Mouse (Mus musculus) regulatory T cell (primary cell): ENCODE measurements around the gene Car5a.

Source experiments
- in situ Hi-C: fragments of 300-600 bp; cut with MboI, MseI; formaldehyde crosslinking; loops from one replicate; pipeline ENCODE4 v1.15.1; 2025; ENCODE audit warnings: high pct_unique_total_duplicates

The Car5a gene

GRCm38 (mm10) chr8:121887547-121887946 lies 57.2 kb downstream of the Car5a start:
- in situ Hi-C loops = no loop called here

DNA sequence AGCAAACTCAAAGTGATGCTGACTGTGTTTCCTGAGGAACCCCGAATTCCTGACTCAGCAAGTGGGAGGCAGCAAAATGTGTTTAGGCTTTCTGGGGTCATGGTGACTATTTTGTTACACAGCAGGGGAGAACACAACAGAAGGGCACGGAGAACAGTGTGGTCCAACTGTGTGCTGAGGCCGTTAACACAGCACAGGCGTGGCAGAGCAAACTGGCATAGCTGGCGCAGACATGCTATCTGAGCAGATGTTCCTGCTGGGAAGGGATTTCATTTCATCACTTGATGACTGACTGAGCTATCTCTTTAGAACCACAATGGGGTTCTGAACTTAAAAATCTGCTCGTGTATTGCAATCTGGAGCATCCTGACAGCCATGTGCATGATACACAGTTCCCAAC lies 59.3 kb downstream of the Car5a start:
- in situ Hi-C loops = no loop called here

DNA sequence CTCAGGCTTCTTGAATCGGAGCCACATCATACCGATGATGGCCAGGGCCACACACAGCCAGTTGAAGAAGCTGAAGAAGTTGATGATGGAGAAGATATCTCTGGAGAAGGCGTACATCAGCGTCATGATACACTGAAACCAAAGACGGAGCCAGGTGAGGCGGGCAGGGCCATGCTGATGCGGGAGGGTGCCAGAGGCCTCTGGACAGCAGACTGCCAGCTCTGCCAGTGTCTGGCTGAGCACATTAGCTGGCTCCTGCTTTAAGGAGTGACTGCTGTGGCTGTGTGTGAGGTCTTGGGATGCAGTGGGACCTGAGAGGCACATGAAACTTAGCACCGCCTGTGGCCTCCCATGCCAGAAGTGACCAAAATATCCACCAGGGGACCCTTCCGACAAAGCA lies 59.7 kb downstream of the Car5a start:
- in situ Hi-C loops = no loop called here

DNA sequence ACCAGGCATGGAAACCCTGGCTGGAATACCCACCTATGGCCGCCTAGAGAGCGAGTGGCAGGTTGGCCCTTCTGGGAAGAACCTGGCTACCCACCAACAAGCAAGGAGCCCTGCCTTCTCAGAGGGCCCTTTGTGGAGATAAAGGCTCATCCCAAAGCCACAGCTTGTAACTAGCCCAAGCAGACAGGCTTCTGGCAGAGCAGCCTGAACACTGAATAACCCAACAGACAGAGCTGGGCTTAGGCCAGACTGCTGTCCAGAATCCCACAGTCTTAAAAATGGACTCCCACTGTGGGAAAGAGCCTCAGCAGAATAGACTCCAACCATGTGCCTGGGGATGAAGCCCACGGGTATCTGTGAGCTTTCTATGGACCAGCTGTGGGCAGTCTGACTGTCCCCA lies 60.5 kb downstream of the Car5a start:
- in situ Hi-C loops = no loop called here

GRCm38 (mm10) chr8:121881921-121882320 lies 62.8 kb downstream of the Car5a start:
- in situ Hi-C loops = no loop called here

- in situ Hi-C loops = no loop called here
Measured at GRCm38 (mm10) chr8:121880818-121881217, 63.9 kb downstream of the Car5a start.

DNA sequence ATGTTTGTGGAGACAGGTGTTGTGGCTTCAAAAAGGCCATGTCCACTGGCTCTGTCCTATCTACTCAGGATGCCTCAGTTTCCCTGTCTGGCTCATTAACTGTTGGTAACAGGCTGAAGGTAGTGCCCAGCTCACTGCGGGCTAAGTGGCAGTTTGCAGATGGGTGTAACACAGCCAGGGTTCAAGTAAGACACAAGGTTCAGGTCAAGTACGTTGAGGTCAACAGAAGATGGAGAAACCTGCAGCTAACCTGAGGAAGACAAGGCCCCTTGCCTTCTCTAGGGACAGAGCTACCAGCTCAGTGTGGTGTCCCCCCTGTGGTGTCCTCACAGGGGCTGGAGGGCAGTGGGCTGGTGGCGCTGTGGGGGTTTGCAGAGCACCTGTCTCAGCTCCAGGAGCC lies 65.0 kb downstream of the Car5a start:
- in situ Hi-C loops = no loop called here

- in situ Hi-C loops = no loop called here
Measured at GRCm38 (mm10) chr8:121877828-121878480, 66.8 kb downstream of the Car5a start.

- in situ Hi-C loops = no loop called here
Measured at GRCm38 (mm10) chr8:121877212-121877611, 67.5 kb downstream of the Car5a start.

DNA sequence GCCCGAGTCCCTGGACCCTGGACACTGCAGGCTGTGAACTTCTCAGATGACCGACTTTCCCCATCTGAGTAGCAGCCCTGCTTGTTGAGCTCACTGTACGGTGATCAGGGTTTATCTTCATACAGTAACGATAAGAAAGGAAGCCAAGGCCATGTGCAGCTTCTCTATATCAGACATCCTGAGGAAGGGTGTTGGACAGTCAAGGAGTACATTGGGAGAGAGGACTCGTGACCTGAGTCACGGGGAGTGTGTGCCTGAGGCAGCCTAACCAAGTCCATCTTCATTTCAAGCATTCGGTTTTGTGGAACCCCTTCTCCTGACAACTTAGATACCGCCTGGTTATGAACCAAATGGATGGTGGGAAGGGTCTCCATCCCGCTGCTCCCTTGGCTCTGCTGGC lies 69.2 kb downstream of the Car5a start:
- in situ Hi-C loops = no loop called here

- in situ Hi-C loops = no loop called here
Measured at GRCm38 (mm10) chr8:121875045-121875444, 69.7 kb downstream of the Car5a start.

GRCm38 (mm10) chr8:121874031-121874430 lies 70.7 kb downstream of the Car5a start:
- in situ Hi-C loops = loop anchor here (25.0 kb wide), 1 partner anchor 1363 kb away; the partner anchor contains the start of gene Spata2l

DNA sequence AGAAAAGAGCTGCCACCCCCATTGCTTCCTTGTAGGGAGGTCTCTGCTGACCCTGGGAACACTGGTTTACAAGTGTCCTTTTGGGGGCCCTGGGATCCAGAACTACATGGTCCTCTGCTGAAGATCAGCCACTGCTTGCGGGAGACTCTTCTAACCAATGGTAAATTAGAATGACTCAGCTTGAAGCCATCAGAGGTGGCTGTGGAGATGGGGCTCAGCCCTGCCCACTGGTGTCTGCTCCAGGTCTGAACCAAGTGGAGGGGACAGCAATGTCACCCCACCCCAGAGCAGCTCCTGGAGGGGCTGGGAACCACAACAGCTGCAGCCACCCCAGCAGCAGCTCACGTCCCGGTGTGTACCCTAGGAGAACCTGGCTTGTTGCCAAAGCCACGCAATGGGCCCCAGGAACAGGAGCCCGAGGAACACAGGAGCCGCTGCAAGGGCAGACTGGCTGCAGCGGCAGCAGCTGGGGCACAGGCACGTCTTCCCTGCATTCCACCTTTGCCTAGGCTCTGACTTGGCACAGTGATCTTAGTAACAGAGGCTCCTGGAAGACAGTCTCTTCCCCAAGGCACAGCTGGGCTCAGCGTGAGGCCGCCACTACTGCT lies 72.8 kb downstream of the Car5a start:
- in situ Hi-C loops = loop anchor here (25.0 kb wide), 1 partner anchor 1365 kb away; the partner anchor contains the start of gene Spata2l

GRCm38 (mm10) chr8:121870190-121870589 lies 74.5 kb downstream of the Car5a start:
- in situ Hi-C loops = loop anchor here (25.0 kb wide), 1 partner anchor 1367 kb away; the partner anchor contains the start of gene Spata2l

DNA sequence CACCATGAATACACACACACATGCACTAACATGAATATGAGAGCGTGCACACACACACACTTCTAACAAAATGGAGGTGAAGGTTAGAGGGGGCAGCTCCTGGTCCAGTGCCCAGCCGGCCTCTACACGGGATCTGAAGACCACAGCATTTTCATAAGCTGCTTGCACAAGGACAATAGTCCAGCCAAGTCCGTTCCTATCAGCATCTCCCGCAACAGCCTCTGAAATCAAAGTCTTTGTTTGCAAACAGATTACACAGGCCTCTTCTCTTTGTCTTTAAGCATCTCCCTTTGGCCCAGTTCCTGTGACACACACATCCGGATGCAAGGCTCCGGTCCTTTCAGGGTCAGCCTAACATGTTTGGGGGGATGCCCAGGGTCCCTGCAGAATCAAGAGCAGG lies 75.8 kb downstream of the Car5a start:
- in situ Hi-C loops = loop anchor here (25.0 kb wide), 1 partner anchor 1368 kb away; the partner anchor contains the start of gene Spata2l

DNA sequence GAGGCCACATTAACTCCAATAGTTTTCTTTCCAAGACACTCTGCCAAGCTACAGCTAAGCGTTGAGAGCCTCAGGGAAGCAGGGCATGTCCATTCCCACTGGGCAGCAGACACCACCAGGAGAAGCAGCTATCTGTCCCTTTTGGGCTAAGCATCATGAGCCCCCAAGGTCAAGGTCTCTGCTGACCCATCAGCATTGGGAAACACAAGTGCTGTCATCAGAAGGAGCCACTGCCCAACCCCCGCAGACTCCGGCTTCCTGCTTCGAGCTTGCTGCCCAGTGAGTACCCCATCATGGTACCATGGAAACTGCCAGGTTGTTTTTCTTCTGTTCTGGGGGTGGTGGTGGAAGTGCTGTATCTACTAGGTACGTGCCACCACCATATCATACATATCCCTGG lies 76.5 kb downstream of the Car5a start:
- in situ Hi-C loops = loop anchor here (25.0 kb wide), 1 partner anchor 1369 kb away; the partner anchor contains the start of gene Spata2l
